Mouse (Mus musculus) thymus, postnatal 36 days (tissue): ENCODE results near the gene Smim11.

Experiments used
- DNase-seq, 2 experiments: peaks; one replicate each; pipeline ENCODE4 v3.0.0; 2022; ENCODE audit warnings: mixed read lengths in 2 of 2

The Smim11 gene

GRCm38 (mm10) chr16:92320361-92320760 lies 19.3 kb downstream of the Smim11 start:
- DNase-seq, result no peak

DNA sequence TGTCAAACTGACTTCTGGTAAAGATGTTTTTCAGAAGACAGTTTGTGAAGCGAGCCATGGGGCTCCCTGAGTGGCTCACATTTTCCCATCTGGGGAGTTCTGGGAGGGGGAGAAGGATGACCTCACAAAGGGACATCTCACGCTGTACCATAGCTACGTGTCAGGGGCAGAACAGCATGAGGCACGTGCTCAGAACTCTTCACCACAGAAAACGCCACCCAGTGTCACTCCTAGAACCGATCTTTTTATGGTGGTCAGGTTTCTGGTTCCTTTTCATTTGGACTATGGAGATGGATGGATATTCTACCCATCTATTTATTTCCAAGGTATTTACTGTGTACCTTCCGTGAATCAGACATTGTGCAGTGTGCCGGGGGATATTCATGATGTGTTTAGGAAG lies 20.3 kb downstream of the Smim11 start, which contains the start of gene Fam243:
Gene Fam243 (minus strand): TSS at position 101 of the 400 bp plus-strand sequence.
- DNase-seq, result no peak

- no peak for DNase-seq
Observed at GRCm38 (mm10) chr16:92324309-92325061, 23.4 kb downstream of the Smim11 start.

DNA sequence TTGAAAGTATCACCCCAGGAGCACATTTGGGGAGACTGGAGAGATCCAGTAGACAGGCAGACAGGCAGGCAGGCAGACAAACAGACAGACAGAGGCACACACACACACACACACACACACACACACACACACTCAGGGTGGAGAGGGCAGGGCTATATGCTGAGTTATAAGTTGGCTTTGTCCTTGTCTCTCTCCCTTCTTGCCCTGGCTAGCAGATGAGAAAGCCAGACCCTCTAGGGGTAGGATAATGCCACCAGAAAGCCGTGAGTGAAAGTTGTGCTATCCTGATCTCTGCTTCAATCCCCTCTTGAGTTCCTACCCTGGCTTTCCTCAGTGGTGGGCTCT lies 23.9 kb downstream of the Smim11 start:
- DNase-seq, result no peak

DNA sequence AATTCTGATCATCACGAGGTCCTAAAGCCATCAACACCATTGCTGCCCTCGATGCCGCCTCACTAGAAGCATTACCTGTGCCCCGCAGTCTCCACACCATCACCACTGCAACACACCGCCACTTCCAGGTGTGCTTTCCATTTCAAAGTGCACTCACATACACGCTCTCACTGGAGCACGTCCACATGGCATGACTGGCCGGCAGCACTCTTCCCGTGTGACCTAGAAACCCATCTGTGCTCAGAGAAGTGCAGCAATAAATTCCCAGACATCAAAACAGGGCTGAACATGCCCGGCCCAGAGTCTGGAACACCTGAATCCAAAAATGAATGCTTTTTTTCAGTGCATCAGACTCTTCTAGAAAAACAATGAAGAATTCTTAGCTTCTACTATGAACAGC lies 26.8 kb downstream of the Smim11 start:
- no peak for DNase-seq

- DNase-seq, result no peak
Observed at GRCm38 (mm10) chr16:92330966-92331365, 29.9 kb downstream of the Smim11 start.

DNA sequence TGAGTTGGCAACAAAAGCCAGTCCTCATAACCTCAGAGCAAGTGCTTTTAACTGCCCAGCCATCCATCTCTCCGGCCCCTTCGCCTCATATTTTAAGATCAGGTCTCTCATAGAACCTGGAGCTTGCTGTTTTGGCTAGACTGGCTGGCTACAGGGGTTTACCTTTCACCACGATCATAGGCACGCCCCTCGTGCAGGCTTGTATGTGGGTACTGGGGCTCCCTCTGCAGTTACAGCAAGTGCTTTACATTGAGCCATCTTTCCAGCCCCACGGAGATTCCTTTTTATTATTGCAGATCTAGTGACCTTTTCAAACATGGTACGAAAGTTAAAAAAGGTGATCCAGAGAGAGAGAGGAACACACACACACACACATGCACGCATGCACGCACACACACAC lies 33.5 kb downstream of the Smim11 start:
- no peak for DNase-seq

DNA sequence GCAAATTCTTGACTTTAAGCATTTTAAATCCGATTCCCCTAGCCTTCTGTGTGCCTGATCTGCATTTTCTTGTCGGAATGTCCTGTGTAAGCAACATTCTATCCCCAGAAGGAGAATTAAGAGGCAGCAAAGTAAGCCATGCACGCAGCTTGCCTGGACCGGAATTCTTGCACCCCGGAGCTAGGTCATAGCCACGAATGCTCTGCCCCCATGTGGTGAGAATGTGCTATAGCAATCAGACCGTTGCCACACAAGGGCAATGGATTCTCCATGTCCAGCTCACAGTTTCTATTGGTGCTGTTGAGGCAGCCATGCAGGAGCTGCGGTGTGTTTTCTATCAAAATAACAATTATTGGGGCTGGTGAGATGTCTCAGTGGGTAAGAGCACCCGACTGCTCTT lies 35.2 kb downstream of the Smim11 start:
- peak; percentile 51 to 54 for DNase-seq

DNA sequence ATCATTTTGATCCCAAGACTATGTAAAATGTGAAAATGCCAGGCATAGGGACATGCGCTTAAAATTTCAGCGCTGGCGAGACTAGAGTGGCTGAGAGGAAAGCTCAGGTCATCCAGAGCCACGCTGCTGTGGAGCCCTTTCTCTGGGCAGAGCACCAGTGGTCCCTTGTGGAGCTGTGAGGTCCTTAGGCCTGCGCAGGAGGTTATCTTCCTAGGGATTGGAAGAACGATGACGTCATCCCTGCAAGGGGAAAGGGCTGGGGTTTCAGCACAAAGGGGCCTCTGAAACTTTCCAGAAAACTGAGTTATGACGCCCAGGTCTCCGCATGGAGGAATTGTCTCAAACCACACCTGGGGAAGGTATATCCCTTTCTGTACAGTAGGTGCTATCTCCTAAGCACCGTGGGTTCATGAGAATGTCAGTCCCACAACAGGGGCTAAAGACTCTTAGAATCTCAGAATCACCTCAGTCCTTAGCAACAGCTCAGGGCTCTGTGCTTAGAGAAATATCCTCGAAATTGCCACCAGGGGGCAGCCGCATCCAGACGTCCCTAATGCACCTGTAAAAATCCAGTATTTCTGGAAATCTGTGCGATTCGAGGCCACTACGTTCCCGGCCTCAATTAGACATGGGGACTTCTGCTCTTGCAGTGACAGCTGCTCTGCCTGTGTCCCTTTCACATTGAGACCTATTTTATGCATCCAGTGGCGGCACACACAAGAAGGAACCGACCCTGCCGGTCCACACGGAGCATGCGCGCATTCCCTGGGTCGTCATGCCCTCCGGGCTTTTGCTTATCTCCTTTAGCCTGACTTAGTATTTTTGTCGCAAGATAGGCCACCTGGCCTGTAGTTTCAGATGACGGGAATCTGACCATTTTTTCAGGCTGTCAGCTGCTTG lies 39.8 kb downstream of the Smim11 start:
- peak; percentile 33 to 48 for DNase-seq

DNA sequence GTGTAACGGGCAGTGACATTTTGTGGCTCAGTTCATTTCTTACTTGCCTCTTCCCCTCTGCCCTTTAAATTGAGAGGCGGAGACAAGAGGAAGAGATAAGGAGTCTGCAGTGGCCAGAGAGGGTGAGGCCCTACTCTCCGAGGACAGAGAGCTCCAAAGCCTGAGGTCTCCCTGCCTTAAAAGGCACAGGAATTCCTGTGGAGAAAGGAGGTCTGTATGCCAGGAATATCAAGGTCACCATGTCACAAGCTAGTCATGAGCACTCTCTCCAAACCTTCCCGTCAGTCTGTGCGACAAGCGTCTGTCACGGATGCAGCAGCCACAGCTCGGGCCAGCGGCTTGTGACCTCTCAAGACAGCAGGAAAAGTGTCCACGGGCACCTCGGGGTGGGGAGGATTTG lies 44.1 kb downstream of the Smim11 start:
- no peak for DNase-seq

DNA sequence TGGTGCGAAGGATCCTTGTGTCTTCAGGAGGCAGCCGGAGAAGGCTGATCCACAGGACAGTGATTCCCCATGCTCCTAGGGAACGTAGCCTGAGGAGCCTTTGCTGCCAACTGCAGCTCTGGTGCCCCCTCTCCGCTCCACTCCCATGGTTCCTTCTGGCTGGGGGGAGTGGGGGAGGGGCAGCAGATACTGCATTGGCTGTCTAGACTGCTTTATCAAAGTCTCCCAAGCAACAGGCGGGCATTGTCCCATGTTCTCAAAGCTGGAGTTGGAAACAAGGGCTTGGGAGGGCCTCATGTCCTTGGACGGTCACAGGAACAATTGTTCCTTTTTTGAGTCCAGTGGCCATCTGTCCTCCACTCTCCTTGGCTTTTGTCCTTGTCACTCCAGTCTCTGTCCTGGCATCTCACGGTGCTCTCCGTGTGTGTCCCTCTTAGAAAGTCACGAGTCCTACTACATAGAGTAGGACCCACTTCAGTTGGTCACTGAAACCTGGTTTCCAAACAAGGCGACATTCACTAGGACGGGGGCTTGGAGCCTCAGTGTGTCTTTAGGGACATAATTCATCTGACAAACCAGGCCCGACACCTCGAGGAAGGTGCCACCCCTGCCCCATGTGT lies 45.3 kb downstream of the Smim11 start:
- DNase-seq, result no peak

DNA sequence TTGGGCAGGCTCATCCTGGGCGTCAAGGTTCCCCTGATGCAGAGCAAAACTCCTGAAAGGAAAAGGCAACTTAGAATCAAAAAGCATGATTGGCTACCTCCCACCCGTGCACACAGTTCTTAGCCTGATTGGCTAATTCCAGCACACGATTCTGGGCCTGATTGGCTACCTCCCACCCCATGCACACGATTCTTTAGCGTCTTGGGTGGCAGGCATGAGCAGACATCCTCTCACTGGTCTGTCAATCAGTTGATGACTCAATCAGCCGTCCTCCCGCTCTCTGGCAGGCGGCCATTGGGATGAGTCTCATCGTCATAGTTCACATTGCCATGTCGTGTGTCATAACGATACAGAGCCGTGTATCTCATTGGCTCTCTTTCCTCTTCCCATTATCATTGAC lies 47.9 kb downstream of the Smim11 start:
- DNase-seq, result no peak

GRCm38 (mm10) chr16:92353295-92353694 lies 52.2 kb downstream of the Smim11 start:
- DNase-seq, result no peak

DNA sequence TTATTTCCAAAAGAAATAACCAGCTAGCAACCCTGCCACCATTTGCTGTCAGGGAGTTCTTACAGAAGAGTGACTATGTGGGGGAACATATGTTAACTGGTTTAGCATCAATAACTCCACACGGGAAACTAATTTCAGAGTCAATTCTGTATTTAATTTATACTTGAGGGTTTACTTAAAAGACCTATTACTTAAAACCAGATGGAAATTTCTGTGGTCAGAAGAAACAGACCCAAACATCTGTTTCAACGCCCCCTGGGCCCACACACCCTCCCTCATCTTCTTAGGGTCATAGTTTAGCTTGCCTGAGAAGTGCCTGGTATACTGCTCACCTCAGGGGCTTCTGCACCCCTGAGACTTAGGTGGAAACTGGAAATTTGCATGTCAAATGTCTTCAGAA lies 52.8 kb downstream of the Smim11 start:
- no peak for DNase-seq

GRCm38 (mm10) chr16:92355366-92355765 lies 54.3 kb downstream of the Smim11 start:
- DNase-seq, result no peak

GRCm38 (mm10) chr16:92355982-92356381 lies 54.9 kb downstream of the Smim11 start:
- DNase-seq, result no peak

- DNase-seq, result no peak
Observed at GRCm38 (mm10) chr16:92357023-92357422, 55.9 kb downstream of the Smim11 start.

- DNase-seq, result no peak
Observed at GRCm38 (mm10) chr16:92357566-92357965, 56.5 kb downstream of the Smim11 start.

GRCm38 (mm10) chr16:92358734-92359133 lies 57.6 kb downstream of the Smim11 start:
- DNase-seq, result no peak

- no peak for DNase-seq
Observed at GRCm38 (mm10) chr16:92359229-92359628, 58.1 kb downstream of the Smim11 start, which contains the start of gene Kcne1. Kcne1 (minus strand) TSS chr16:92359468.

GRCm38 (mm10) chr16:92360711-92361110 lies 59.6 kb downstream of the Smim11 start:
- no peak for DNase-seq
